12 mouse cellular contexts compared by ENCODE assay signal in the genomic region with DNA sequence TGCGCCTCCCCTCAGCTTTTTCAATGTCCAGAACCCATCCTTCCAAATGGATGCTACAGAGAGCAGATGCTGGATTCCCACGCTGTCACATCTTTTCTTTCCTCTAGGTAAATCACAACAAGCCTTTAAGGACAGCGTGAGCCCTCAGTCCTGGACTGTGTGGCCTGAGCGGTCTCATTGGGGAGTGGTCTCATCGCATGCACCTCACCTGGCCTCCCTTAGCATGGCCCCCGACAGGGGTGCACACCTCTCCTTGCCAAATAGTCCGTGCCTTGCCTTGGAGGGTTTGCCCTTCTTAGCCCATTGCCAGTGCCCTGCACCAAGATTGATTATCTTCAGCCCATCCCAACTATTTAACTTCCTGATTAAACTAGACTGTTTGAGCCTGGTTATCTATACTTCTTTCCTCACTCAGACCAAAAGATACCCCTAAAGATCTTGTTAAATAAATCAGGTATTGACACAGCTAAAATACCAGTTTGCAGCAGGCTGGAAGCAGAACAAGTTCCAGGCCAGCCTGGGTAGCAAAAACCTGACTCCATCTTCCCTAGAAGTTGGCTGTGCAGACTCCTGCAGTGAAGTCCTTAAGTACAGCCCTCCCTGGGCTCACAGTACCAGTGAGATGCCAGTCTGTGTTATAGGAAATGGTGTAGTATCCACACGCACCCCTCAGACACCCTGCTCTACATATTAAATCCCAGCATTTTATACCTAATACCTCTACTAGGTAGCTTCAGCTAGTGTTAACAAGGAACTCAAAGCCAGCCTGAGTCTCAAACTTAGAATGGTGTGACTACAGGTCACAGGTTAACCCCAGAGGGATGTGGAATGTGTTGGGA. TPM values are rescaled to one million over a fixed set of nuclear protein-coding genes. Genes with fewer than 3 reads are reported as not detected.
A peak's percentile ranks its signal among the peaks of the same experiment; 100 is the strongest.
DNase-seq lines count a peak whose midpoint lies in the region; ATAC-seq and TF ChIP-seq lines count a peak whose summit lies in the region.
"Had no signal": no experiment of that assay in that cellular context is flagged by ENCODE, and none has a peak within 500 bp of the region (broad histone marks: within the 10 kb centered on the region; RNA-seq: fewer than 3 reads in every experiment).

No protein-coding gene starts in this region.

- ATAC-seq in heart, embryonic 13.5 days (ENCODE audit: extremely low read depth, insufficient number of reproducible peaks, low FRiP score, low TSS enrichment), result no peak
- no peak for ATAC-seq in heart, embryonic 11.5 days (replicated peaks; ENCODE audit: insufficient number of reproducible peaks, low FRiP score, low TSS enrichment)
- ATAC-seq in forebrain, embryonic 14.5 days, result no peak
- ATAC-seq in liver, embryonic 15.5 days (ENCODE audit: insufficient read depth), result no peak
- ATAC-seq in CD4-positive, CD25-positive, alpha-beta regulatory T cell, adult 4 months, result no peak

- H3K4me2 ChIP-seq in heart, embryonic 13.5 days, result no peak overlapping the region
- H3K4me2 ChIP-seq in heart, embryonic 11.5 days, result no peak overlapping the region
- no peak overlapping the region for H3K4me2 ChIP-seq in forebrain, embryonic 14.5 days (ENCODE audit: low read length)
- no peak overlapping the region for H3K4me2 ChIP-seq in liver, embryonic 15.5 days
- H3K4me2 ChIP-seq: embryonic facial prominence, embryonic 12.5 days had no signal

- peak overlapping the region; percentile 48; the same call in 1 of the 2 replicates for H3K27ac ChIP-seq in heart, embryonic 13.5 days (replicated peaks)
- no peak overlapping the region for H3K27ac ChIP-seq in heart, embryonic 11.5 days (ENCODE audit: low read depth, low read length)
- H3K27ac ChIP-seq in forebrain, embryonic 14.5 days (ENCODE audit: low read depth, low read length), result peak overlapping the region; percentile 9; the same call in 1 of the 2 replicates
- peak overlapping the region; percentile 53 for H3K27ac ChIP-seq in liver, embryonic 15.5 days (replicated peaks)
- no peak overlapping the region for H3K27ac ChIP-seq in kidney, adult 2 months (ENCODE audit: insufficient read depth, low read depth, low read length)
- H3K27ac ChIP-seq: embryonic facial prominence, embryonic 12.5 days had no signal

- H3K9me3 ChIP-seq in heart, embryonic 13.5 days, result no peaks in the 10 kb centered on the region
- H3K9me3 ChIP-seq in heart, embryonic 11.5 days (replicated peaks; ENCODE audit: control insufficient read depth, low read length), result no peaks in the 10 kb centered on the region
- no peaks in the 10 kb centered on the region for H3K9me3 ChIP-seq in forebrain, embryonic 14.5 days (replicated peaks; ENCODE audit: control insufficient read depth, low read length)
- H3K9me3 ChIP-seq in liver, embryonic 15.5 days (replicated peaks), result no peaks in the 10 kb centered on the region
- H3K9me3 ChIP-seq: embryonic facial prominence, embryonic 12.5 days had no signal

- no peaks in the 10 kb centered on the region for H3K27me3 ChIP-seq in heart, embryonic 13.5 days (replicated peaks)
- H3K27me3 ChIP-seq in heart, embryonic 11.5 days (ENCODE audit: control insufficient read depth, insufficient read depth, low read length), result no peaks in the 10 kb centered on the region
- no peaks in the 10 kb centered on the region for H3K27me3 ChIP-seq in forebrain, embryonic 14.5 days (replicated peaks; ENCODE audit: control insufficient read depth, insufficient read depth, low read length)
- no peaks in the 10 kb centered on the region for H3K27me3 ChIP-seq in liver, embryonic 15.5 days
- no peaks in the 10 kb centered on the region for H3K27me3 ChIP-seq in kidney, adult 2 months (replicated peaks; ENCODE audit: control insufficient read depth, insufficient read depth, low read length)
- H3K27me3 ChIP-seq: embryonic facial prominence, embryonic 12.5 days had no signal

- no peak for TF ChIP-seq CTCF in kidney, adult 2 months (conservative IDR thresholded peaks at IDR 0.05; ENCODE audit: insufficient read depth, insufficient read length, low read depth, low read length)
- TF ChIP-seq CTCF in lung, adult 2 months (IDR thresholded peaks at IDR 0.05; ENCODE audit: insufficient read depth, low read length), result no peak

- H3K36me3 ChIP-seq in heart, embryonic 13.5 days, result peaks cover 86% of the 10 kb centered on the region
- H3K36me3 ChIP-seq in heart, embryonic 11.5 days (ENCODE audit: control insufficient read depth, insufficient read depth, low read length), result peaks cover 48% of the 10 kb centered on the region
- H3K36me3 ChIP-seq in forebrain, embryonic 14.5 days (ENCODE audit: control insufficient read depth, insufficient read depth, low read length), result peaks cover 69% of the 10 kb centered on the region
- peaks cover 83% of the 10 kb centered on the region for H3K36me3 ChIP-seq in liver, embryonic 15.5 days (replicated peaks)
- H3K36me3 ChIP-seq in kidney, adult 2 months (ENCODE audit: control insufficient read depth, insufficient read depth, low read length), result peaks cover 3% of the 10 kb centered on the region; the same call in 1 of the 2 replicates

- H3K9ac ChIP-seq in heart, embryonic 13.5 days, result no peak overlapping the region
- no peak overlapping the region for H3K9ac ChIP-seq in heart, embryonic 11.5 days (ENCODE audit: low read depth, low read length)
- no peak overlapping the region for H3K9ac ChIP-seq in forebrain, embryonic 14.5 days (ENCODE audit: low read length)
- H3K9ac ChIP-seq in liver, embryonic 15.5 days, result no peak overlapping the region
- H3K9ac ChIP-seq: embryonic facial prominence, embryonic 12.5 days had no signal

- WGBS in heart, embryonic 13.5 days, result 66% methylated on average over 8 of the region's 8 CpGs
- WGBS in heart, embryonic 11.5 days (ENCODE audit: insufficient replicate concordance), result 62% methylated on average over 8 of the region's 8 CpGs
- whole genome bisulfite sequencing in forebrain, embryonic 14.5 days, result 72% methylated on average over 8 of the region's 8 CpGs
- WGBS in liver, embryonic 15.5 days (ENCODE audit: insufficient replicate concordance), result 67% methylated on average over 8 of the region's 8 CpGs
- 83% methylated on average over 8 of the region's 8 CpGs for WGBS in kidney, adult 2 months
- WGBS in lung, adult 2 months, result 70% methylated on average over 8 of the region's 8 CpGs

- H3K4me3 ChIP-seq in heart, embryonic 13.5 days, result no peak overlapping the region
- H3K4me3 ChIP-seq in heart, embryonic 11.5 days (ENCODE audit: low read depth, low read length), result no peak overlapping the region
- no peak overlapping the region for H3K4me3 ChIP-seq in forebrain, embryonic 14.5 days (ENCODE audit: low read depth, low read length)
- no peak overlapping the region for H3K4me3 ChIP-seq in liver, embryonic 15.5 days (replicated peaks)
- no peak overlapping the region for H3K4me3 ChIP-seq in kidney, adult 2 months (ENCODE audit: insufficient read depth, low read depth, low read length)
- no peak overlapping the region for H3K4me3 ChIP-seq in lung, adult 2 months (replicated peaks; ENCODE audit: extremely low read depth, low read depth, low read length)
- H3K4me3 ChIP-seq: embryonic facial prominence, embryonic 12.5 days had no signal

- no peak for TF ChIP-seq POLR2A in kidney, adult 2 months (IDR thresholded peaks at IDR 0.05; ENCODE audit: low read depth, low read length)
- no peak for TF ChIP-seq POLR2A in lung, adult 2 months (IDR thresholded peaks at IDR 0.05; ENCODE audit: borderline replicate concordance, extremely low read depth, low read depth, low read length)

- H3K4me1 ChIP-seq in heart, embryonic 13.5 days, result peaks cover 50% of the 10 kb centered on the region
- peaks cover 15% of the 10 kb centered on the region for H3K4me1 ChIP-seq in heart, embryonic 11.5 days (ENCODE audit: control insufficient read depth, insufficient read depth, low read length)
- peaks cover 25% of the 10 kb centered on the region for H3K4me1 ChIP-seq in forebrain, embryonic 14.5 days (ENCODE audit: control insufficient read depth, insufficient read depth, low read length)
- H3K4me1 ChIP-seq in liver, embryonic 15.5 days (replicated peaks), result peaks cover 73% of the 10 kb centered on the region
- peaks cover 15% of the 10 kb centered on the region for H3K4me1 ChIP-seq in kidney, adult 2 months (ENCODE audit: control insufficient read depth, insufficient read depth, low read length)
- H3K4me1 ChIP-seq in lung, adult 2 months (ENCODE audit: control insufficient read depth, insufficient read depth, low read length), result peaks cover 21% of the 10 kb centered on the region

- peak; percentile 45 for DNase-seq in 3134 (ENCODE audit: extremely low read depth, insufficient read length, low spot score)
- DNase-seq in forebrain, embryonic 14.5 days (ENCODE audit: low spot score), result no peak
- DNase-seq in kidney, adult 2 months, result no peak
- no peak for DNase-seq in lung, adult 2 months
- DNase-seq: cerebellum, adult 9-10 months; kidney, adult 11 months; thymus, adult 18-20 months had no signal

RNA-seq across cellular contexts. Expression of gene Tubb5, which starts 5.5 kb away (rescaled TPM):
- polyA plus RNA-seq in heart, embryonic 13.5 days (2015; fragmentation: Nextera tagmentation; extraction: Ambion mirVana), result 741 and 743 TPM in 2 replicates
- 855 and 931 TPM in 2 replicates for polyA plus RNA-seq in heart, embryonic 11.5 days (2014; fragmentation: Nextera tagmentation; extraction: Ambion mirVana)
- 2,004 and 2,051 TPM in 2 replicates for polyA plus RNA-seq in forebrain, embryonic 14.5 days (2014; fragmentation: Nextera tagmentation; extraction: Ambion mirVana)
- polyA plus RNA-seq in liver, embryonic 15.5 days (2015; fragmentation: Nextera tagmentation; extraction: Ambion mirVana), result 379 and 391 TPM in 2 replicates
- polyA plus RNA-seq in CD4-positive, CD25-positive, alpha-beta regulatory T cell, adult 4 months (2017; shearing (Covaris generic)), result 100 to 1,000 TPM; 564 to 602 TPM
- 98.9 and 109 TPM in 2 replicates for polyA plus RNA-seq in kidney, adult 2 months (2012; rRNA removed)
- 258 and 298 TPM in 2 replicates for polyA plus RNA-seq in lung, adult 2 months (2012; rRNA removed)

RNA-seq across cellular contexts. Expression of gene Mdc1, which starts 8.7 kb away (rescaled TPM):
- polyA plus RNA-seq in heart, embryonic 13.5 days (2015; fragmentation: Nextera tagmentation; extraction: Ambion mirVana), result 17.7 and 18.4 TPM in 2 replicates
- 19.0 and 19.5 TPM in 2 replicates for polyA plus RNA-seq in heart, embryonic 11.5 days (2014; fragmentation: Nextera tagmentation; extraction: Ambion mirVana)
- polyA plus RNA-seq in forebrain, embryonic 14.5 days (2014; fragmentation: Nextera tagmentation; extraction: Ambion mirVana), result 12.2 and 14.4 TPM in 2 replicates
- polyA plus RNA-seq in liver, embryonic 15.5 days (2015; fragmentation: Nextera tagmentation; extraction: Ambion mirVana), result 8.5 and 9.1 TPM in 2 replicates
- 10 to 100 TPM; 10.9 to 13.2 TPM for polyA plus RNA-seq in CD4-positive, CD25-positive, alpha-beta regulatory T cell, adult 4 months (2017; shearing (Covaris generic))
- polyA plus RNA-seq in kidney, adult 2 months (2012; rRNA removed), result 5.7 TPM in 2 replicates
- 6.8 and 8.2 TPM in 2 replicates for polyA plus RNA-seq in lung, adult 2 months (2012; rRNA removed)

RNA-seq across cellular contexts. Expression of gene Flot1, which starts 9.6 kb away (rescaled TPM):
- 81.1 and 99.0 TPM in 2 replicates for polyA plus RNA-seq in heart, embryonic 13.5 days (2015; fragmentation: Nextera tagmentation; extraction: Ambion mirVana)
- polyA plus RNA-seq in heart, embryonic 11.5 days (2014; fragmentation: Nextera tagmentation; extraction: Ambion mirVana), result 71.3 and 74.0 TPM in 2 replicates
- 68.5 and 78.2 TPM in 2 replicates for polyA plus RNA-seq in forebrain, embryonic 14.5 days (2014; fragmentation: Nextera tagmentation; extraction: Ambion mirVana)
- polyA plus RNA-seq in liver, embryonic 15.5 days (2015; fragmentation: Nextera tagmentation; extraction: Ambion mirVana), result 33.7 and 42.4 TPM in 2 replicates
- polyA plus RNA-seq in CD4-positive, CD25-positive, alpha-beta regulatory T cell, adult 4 months (2017; shearing (Covaris generic)), result 10 to 100 TPM; 24.3 to 30.7 TPM
- 45.3 and 45.7 TPM in 2 replicates for polyA plus RNA-seq in kidney, adult 2 months (2012; rRNA removed)
- polyA plus RNA-seq in lung, adult 2 months (2012; rRNA removed), result 81.9 and 89.7 TPM in 2 replicates

RNA-seq across cellular contexts. Expression of gene Ier3, which starts 11.1 kb away (rescaled TPM):
- 41.7 and 49.9 TPM in 2 replicates for polyA plus RNA-seq in heart, embryonic 13.5 days (2015; fragmentation: Nextera tagmentation; extraction: Ambion mirVana)
- 13.2 and 17.0 TPM in 2 replicates for polyA plus RNA-seq in heart, embryonic 11.5 days (2014; fragmentation: Nextera tagmentation; extraction: Ambion mirVana)
- polyA plus RNA-seq in forebrain, embryonic 14.5 days (2014; fragmentation: Nextera tagmentation; extraction: Ambion mirVana), result 4.6 and 5.0 TPM in 2 replicates
- polyA plus RNA-seq in liver, embryonic 15.5 days (2015; fragmentation: Nextera tagmentation; extraction: Ambion mirVana), result 22.9 and 23.7 TPM in 2 replicates
- polyA plus RNA-seq in CD4-positive, CD25-positive, alpha-beta regulatory T cell, adult 4 months (2017; shearing (Covaris generic)), result 1 to 10 TPM; 1.1 to 1.9 TPM
- polyA plus RNA-seq in kidney, adult 2 months (2012; rRNA removed), result 26.3 and 28.4 TPM in 2 replicates
- polyA plus RNA-seq in lung, adult 2 months (2012; rRNA removed), result 133 TPM in 2 replicates

RNA-seq across cellular contexts. Expression of gene Nrm, which starts 28.5 kb away (rescaled TPM):
- 43.5 and 50.5 TPM in 2 replicates for polyA plus RNA-seq in heart, embryonic 13.5 days (2015; fragmentation: Nextera tagmentation; extraction: Ambion mirVana)
- 44.5 and 48.1 TPM in 2 replicates for polyA plus RNA-seq in heart, embryonic 11.5 days (2014; fragmentation: Nextera tagmentation; extraction: Ambion mirVana)
- 23.9 and 29.6 TPM in 2 replicates for polyA plus RNA-seq in forebrain, embryonic 14.5 days (2014; fragmentation: Nextera tagmentation; extraction: Ambion mirVana)
- polyA plus RNA-seq in liver, embryonic 15.5 days (2015; fragmentation: Nextera tagmentation; extraction: Ambion mirVana), result 22.0 and 22.5 TPM in 2 replicates
- polyA plus RNA-seq in CD4-positive, CD25-positive, alpha-beta regulatory T cell, adult 4 months (2017; shearing (Covaris generic)), result 10 to 100 TPM; 35.5 to 43.5 TPM
- 4.0 and 6.3 TPM in 2 replicates for polyA plus RNA-seq in kidney, adult 2 months (2012; rRNA removed)
- 16.5 and 26.2 TPM in 2 replicates for polyA plus RNA-seq in lung, adult 2 months (2012; rRNA removed)

Comparison
In these comparisons a context has a peak if more than half of its experiments do, and no peak if none do; other contexts are left out.
1. H3K27ac ChIP-seq: peak in heart, embryonic 13.5 days (single experiment), forebrain, embryonic 14.5 days (single experiment) and liver, embryonic 15.5 days (single experiment); none in heart, embryonic 11.5 days (single experiment) and kidney, adult 2 months (single experiment).